Mouse (Mus musculus) MEL (cell line): Measurements from ENCODE around the gene Stk35. TPM values are rescaled to one million over a fixed set of nuclear protein-coding genes. Genes with fewer than 3 reads are reported as not detected.

Experiments used
- DNase-seq: peaks from one replicate; pipeline ENCODE4 v3.0.0; 2011; ENCODE audit warnings: low read depth, low spot score
- H3K27ac ChIP-seq: 2 replicates; pipeline ENCODE4 v1.5.1; 2012; ENCODE audit warnings: low read depth, mild to moderate bottlenecking, control low read depth, low read length, moderate library complexity; ENCODE audit not compliant: control insufficient read depth
- H3K27me3 ChIP-seq, 2 experiments: fragments of 150-350 bp in 1 of 2; sonication (generic) in 1 of 2; 2 replicates each; pipeline ENCODE4 v1.6.1; 2012; ENCODE audit warnings: low read length in 2 of 2, mild to moderate bottlenecking in 2 of 2, improper control_type of control experiment in 1 of 2, moderate library complexity in 1 of 2; ENCODE audit not compliant: insufficient read depth in 2 of 2, control insufficient read depth in 1 of 2
- H3K36me3 ChIP-seq, 2 experiments: 2 replicates each; pipeline ENCODE4 v1.6.1; 2012 to 2014; ENCODE audit warnings: low read length in 2 of 2, improper control_type of control experiment in 1 of 2, inconsistent platforms in 1 of 2, mild to moderate bottlenecking in 1 of 2; ENCODE audit not compliant: insufficient read depth in 2 of 2, control insufficient read depth in 1 of 2
- H3K4me1 ChIP-seq, 2 experiments: fragments of 150-350 bp in 1 of 2; sonication (generic) in 1 of 2; 2 replicates each; pipeline ENCODE4 v1.6.1; 2012; ENCODE audit warnings: low read length in 2 of 2, improper control_type of control experiment in 1 of 2, mild to moderate bottlenecking in 1 of 2; ENCODE audit not compliant: insufficient read depth in 2 of 2, control insufficient read depth in 1 of 2
- H3K4me3 ChIP-seq, 2 experiments: fragments of 150-350 bp in 1 of 2; sonication (generic) in 1 of 2; 2 replicates each; pipeline ENCODE4 v1.5.1; 2012; ENCODE audit warnings: low read depth in 2 of 2, low read length in 2 of 2, mild to moderate bottlenecking in 2 of 2, moderate library complexity in 2 of 2, control low read depth in 1 of 2, improper control_type of control experiment in 1 of 2; ENCODE audit not compliant: control insufficient read depth in 1 of 2, insufficient read depth in 1 of 2
- H3K79me2 ChIP-seq: 2 replicates; pipeline ENCODE4 v1.6.1; 2012; ENCODE audit warnings: mild to moderate bottlenecking, low read length, moderate library complexity; ENCODE audit not compliant: control insufficient read depth, poor library complexity, insufficient read depth
- H3K9ac ChIP-seq: 2 replicates; pipeline ENCODE4 v1.6.1; 2012; ENCODE audit warnings: low read depth, mild to moderate bottlenecking, control low read depth, low read length, moderate library complexity; ENCODE audit not compliant: control insufficient read depth, poor library complexity, severe bottlenecking
- H3K9me3 ChIP-seq: fragments of 150-350 bp; sonication (generic); replicated peaks from 2 replicates; pipeline ENCODE4 v1.6.1; 2012; ENCODE audit warnings: mild to moderate bottlenecking, low read length, improper control_type of control experiment, moderate library complexity; ENCODE audit not compliant: insufficient read depth
- BHLHE40 ChIP-seq: IDR thresholded peaks from 2 replicates; pipeline ENCODE4 v1.6.1; 2012; ENCODE audit warnings: low read depth, mild to moderate bottlenecking, inconsistent platforms, low read length, improper control_type of control experiment, borderline replicate concordance
- CHD1 ChIP-seq: IDR thresholded peaks from 2 replicates; pipeline ENCODE4 v1.6.1; 2012; ENCODE audit warnings: low read depth, mild to moderate bottlenecking, inconsistent platforms, low read length, improper control_type of control experiment
- CHD2 ChIP-seq: IDR thresholded peaks from 2 replicates; pipeline ENCODE4 v1.6.1; 2011; ENCODE audit warnings: low read length, improper control_type of control experiment
- E2F4 ChIP-seq: IDR thresholded peaks from 2 replicates; pipeline ENCODE4 v1.6.1; 2011; ENCODE audit warnings: low read depth, low read length, improper control_type of control experiment, borderline replicate concordance
- EP300 ChIP-seq, 2 experiments: IDR thresholded peaks; 2 replicates each; pipeline ENCODE4 v1.6.1; 2011; ENCODE audit warnings: improper control_type of control experiment in 2 of 2, low read length in 2 of 2, low read depth in 1 of 2, mild to moderate bottlenecking in 1 of 2
- ETS1 ChIP-seq: IDR thresholded peaks from 2 replicates; pipeline ENCODE4 v1.6.1; 2012; ENCODE audit warnings: low read depth, mild to moderate bottlenecking, inconsistent platforms, low read length, improper control_type of control experiment, moderate library complexity
- GABPA ChIP-seq: IDR thresholded peaks from 2 replicates; pipeline ENCODE4 v1.6.1; 2012; ENCODE audit warnings: low read depth, mild to moderate bottlenecking, inconsistent platforms, low read length, improper control_type of control experiment, moderate library complexity
- GATA1 ChIP-seq: IDR thresholded peaks from 2 replicates; pipeline ENCODE4 v1.6.1; 2011; ENCODE audit warnings: low read depth, low read length, improper control_type of control experiment
- MAFK ChIP-seq: IDR thresholded peaks from 2 replicates; pipeline ENCODE4 v1.6.1; 2011; ENCODE audit warnings: low read depth, mild to moderate bottlenecking, low read length, improper control_type of control experiment, borderline replicate concordance
- MAX ChIP-seq: IDR thresholded peaks from 2 replicates; pipeline ENCODE4 v1.6.1; 2011; ENCODE audit warnings: low read length, improper control_type of control experiment
- MAZ ChIP-seq: IDR thresholded peaks from 2 replicates; pipeline ENCODE4 v1.6.1; 2012; ENCODE audit warnings: low read depth, mild to moderate bottlenecking, inconsistent platforms, low read length, improper control_type of control experiment
- MXI1 ChIP-seq: IDR thresholded peaks from 2 replicates; pipeline ENCODE4 v1.6.1; 2011; ENCODE audit warnings: mild to moderate bottlenecking, low read depth, low read length, improper control_type of control experiment
- MYB ChIP-seq: IDR thresholded peaks from 2 replicates; pipeline ENCODE4 v1.6.1; 2011; ENCODE audit warnings: mild to moderate bottlenecking, low read depth, low read length, improper control_type of control experiment
- MYC ChIP-seq: IDR thresholded peaks from 2 replicates; pipeline ENCODE4 v1.6.1; 2011; ENCODE audit warnings: low read depth, mild to moderate bottlenecking, low read length, improper control_type of control experiment, moderate library complexity
- NELFE ChIP-seq: IDR thresholded peaks from 2 replicates; pipeline ENCODE4 v1.6.1; 2011; ENCODE audit warnings: low read depth, low read length, improper control_type of control experiment
- NRF1 ChIP-seq: IDR thresholded peaks from 2 replicates; pipeline ENCODE4 v1.6.1; 2014; ENCODE audit warnings: low read depth, mild to moderate bottlenecking, inconsistent platforms, low read length, improper control_type of control experiment, moderate library complexity; ENCODE audit not compliant: poor library complexity, insufficient read depth, severe bottlenecking
- POLR2A ChIP-seq, 2 experiments: IDR thresholded peaks; 2 replicates each; pipeline ENCODE4 v1.6.1; 2011 to 2012; ENCODE audit warnings: low read length in 2 of 2, mild to moderate bottlenecking in 2 of 2, control low read depth in 1 of 2, improper control_type of control experiment in 1 of 2, low read depth in 1 of 2, moderate library complexity in 1 of 2; ENCODE audit not compliant: control insufficient read depth in 1 of 2, insufficient read depth in 1 of 2, poor library complexity in 1 of 2
- POLR2AphosphoS2 ChIP-seq: IDR thresholded peaks from 2 replicates; pipeline ENCODE4 v1.6.1; 2011; ENCODE audit warnings: low read length, improper control_type of control experiment
- RAD21 ChIP-seq: IDR thresholded peaks from 2 replicates; pipeline ENCODE4 v1.6.1; 2011; ENCODE audit warnings: mild to moderate bottlenecking, low read depth, low read length, improper control_type of control experiment
- RCOR1 ChIP-seq: IDR thresholded peaks from 2 replicates; pipeline ENCODE4 v1.6.1; 2012; ENCODE audit warnings: low read depth, mild to moderate bottlenecking, inconsistent platforms, low read length, improper control_type of control experiment
- SIN3A ChIP-seq: IDR thresholded peaks from 2 replicates; pipeline ENCODE4 v1.6.1; 2012; ENCODE audit warnings: low read length, improper control_type of control experiment, inconsistent platforms
- SMC3 ChIP-seq: IDR thresholded peaks from 2 replicates; pipeline ENCODE4 v1.6.1; 2011; ENCODE audit warnings: low read depth, low read length, improper control_type of control experiment
- TAL1 ChIP-seq: IDR thresholded peaks from 2 replicates; pipeline ENCODE4 v1.6.1; 2012; ENCODE audit warnings: mild to moderate bottlenecking, inconsistent platforms, low read length, moderate library complexity, mixed read lengths
- TBP ChIP-seq: IDR thresholded peaks from 2 replicates; pipeline ENCODE4 v1.8.0; 2011; ENCODE audit warnings: low read depth, low read length, improper control_type of control experiment
- TCF12 ChIP-seq: IDR thresholded peaks from 2 replicates; pipeline ENCODE4 v1.6.1; 2014; ENCODE audit warnings: low read depth, mild to moderate bottlenecking, inconsistent platforms, low read length, improper control_type of control experiment, moderate library complexity
- UBTF ChIP-seq: IDR thresholded peaks from 2 replicates; pipeline ENCODE4 v1.6.1; 2012; ENCODE audit warnings: low read depth, mild to moderate bottlenecking, inconsistent platforms, low read length, improper control_type of control experiment, moderate library complexity, borderline replicate concordance; ENCODE audit not compliant: insufficient read depth
- USF1 ChIP-seq: IDR thresholded peaks from 2 replicates; pipeline ENCODE4 v1.6.1; 2014; ENCODE audit warnings: low read depth, mild to moderate bottlenecking, inconsistent platforms, low read length, improper control_type of control experiment, moderate library complexity
- USF2 ChIP-seq, 2 experiments: IDR thresholded peaks; 2 replicates each; pipeline ENCODE4 v1.6.1; 2011 to 2012; ENCODE audit warnings: improper control_type of control experiment in 2 of 2, low read length in 2 of 2, borderline replicate concordance in 1 of 2, inconsistent platforms in 1 of 2, low read depth in 1 of 2, mild to moderate bottlenecking in 1 of 2; ENCODE audit not compliant: insufficient read depth in 1 of 2
- ZC3H11A ChIP-seq: IDR thresholded peaks from 2 replicates; pipeline ENCODE4 v1.6.1; 2012; ENCODE audit warnings: low read depth, mild to moderate bottlenecking, inconsistent platforms, low read length, improper control_type of control experiment
- ZKSCAN1 ChIP-seq: IDR thresholded peaks from 2 replicates; pipeline ENCODE4 v1.6.1; 2012; ENCODE audit warnings: low read depth, mild to moderate bottlenecking, inconsistent platforms, low read length, improper control_type of control experiment, moderate library complexity
- polyA plus RNA-seq, 2 experiments: library from polyadenylated mRNA; stranded (reverse) in 1 of 2; unstranded in 1 of 2; fragments of >175 nt in 1 of 2; fragments of >200 nt in 1 of 2; gene quantifications; 2 replicates each; pipeline versions ENCODE4 v1.2.1 to v1.2.4; 2012; ENCODE audit warnings: low replicate concordance in 2 of 2, low read depth in 1 of 2; ENCODE audit not compliant: insufficient read length in 2 of 2, insufficient read depth in 1 of 2, missing spikeins in 1 of 2
- total RNA-seq: library from RNA; depleted of rRNA; stranded (reverse); fragments of 300-350 nt; gene quantifications from 2 replicates; pipeline ENCODE4 v1.2.3, GENCODE M21; 2012

Stk35 gene
- total and polyA plus RNA-seq, 3 experiments = 7.6 to 28.6 (median 26.6) TPM

- TF ChIP-seq TBP (no peak), GATA1 (no peak), E2F4 (no peak; the same call in 1 of the 2 replicates), USF1 (no peak), BHLHE40 (no peak), EP300 (IDR thresholded peaks at IDR 0.05; ENCODE audit: low read depth in 1 of 2, low read length in 2 of 2) (no peak), ETS1 (no peak), SMC3 (no peak), POLR2A (IDR thresholded peaks at IDR 0.05; ENCODE audit: control insufficient read depth in 1 of 2, insufficient read depth in 1 of 2, low read depth in 1 of 2, low read length in 2 of 2, poor library complexity in 1 of 2) (no peak), NRF1 (no peak), MXI1 (no peak), CHD1 (peak; percentile 57; the same call in 1 of the 2 replicates), MYB (no peak), RAD21 (no peak), POLR2AphosphoS2 (0 out of 2 replicates have a peak, but pooled peaks have one; percentile 11), MAZ (no peak; the same call in 1 of the 2 replicates), ZKSCAN1 (no peak), GABPA (no peak), TAL1 (no peak), TCF12 (no peak), RCOR1 (no peak), SIN3A (no peak), ZC3H11A (no peak), NELFE (0 out of 2 replicates have a peak, but pooled peaks have one; percentile 24), MAFK (no peak), MYC (no peak), CHD2 (no peak), UBTF (no peak), USF2 (IDR thresholded peaks at IDR 0.05; ENCODE audit: borderline replicate concordance in 1 of 2, insufficient read depth in 1 of 2, low read depth in 1 of 2, low read length in 2 of 2) (no peak), MAX (peak; percentile 38)
- Histone ChIP-seq H3K27ac (peak overlapping the region; percentile 75), H3K4me1 (peaks cover 0 to 14% of the 10 kb centered on the region in 2 experiments; a peak in 3 of 4 replicates), H3K36me3 (peaks cover 0 to 18% of the 10 kb centered on the region in 2 experiments; a peak in 2 of 4 replicates), H3K9ac (peak overlapping the region; percentile 91), H3K4me3 (peak overlapping the region; percentile 72 to 96), H3K9me3 (no peaks in the 10 kb centered on the region), H3K79me2 (peaks cover 28% of the 10 kb centered on the region), H3K27me3 (no peaks in the 10 kb centered on the region)
- no peak for DNase-seq
Observed at GRCm38 (mm10) chr2:129800904-129801230, 550 bp downstream of the Stk35 start.
